Mouse (Mus musculus) kidney, postnatal 4 days (tissue): ENCODE results near the gene Perm1.
A peak's percentile ranks its signal among the peaks of the same experiment; 100 is the strongest.

Experiments used
- DNase-seq, 2 experiments: peaks; one replicate each; pipeline ENCODE4 v3.0.0; 2021; ENCODE audit warnings: mixed read lengths in 2 of 2

Gene Perm1

GRCm38 (mm10) chr4:156215649-156216048 is at the start of gene Perm1:
Gene Perm1 (plus strand): TSS chr4:156215868.
- DNase-seq, result no peak

- no peak for DNase-seq
Measured at GRCm38 (mm10) chr4:156166477-156166876, 49.2 kb upstream of the Perm1 start.

- no peak for DNase-seq
Measured at GRCm38 (mm10) chr4:156168611-156169010, 47.1 kb upstream of the Perm1 start.

GRCm38 (mm10) chr4:156169129-156169528 is 46.5 kb upstream of the Perm1 start:
- no peak for DNase-seq

GRCm38 (mm10) chr4:156171828-156172227 is 43.8 kb upstream of the Perm1 start:
- DNase-seq, result no peak

GRCm38 (mm10) chr4:156177630-156178029 is 38.0 kb upstream of the Perm1 start:
- no peak for DNase-seq

GRCm38 (mm10) chr4:156183747-156184146 is 31.9 kb upstream of the Perm1 start:
- DNase-seq, result no peak

- peak in 1 of 2 experiments; percentile 39 for DNase-seq
Measured at GRCm38 (mm10) chr4:156184291-156184954, 31.2 kb upstream of the Perm1 start.

- DNase-seq, result no peak
Measured at GRCm38 (mm10) chr4:156185456-156185949, 30.2 kb upstream of the Perm1 start.

- peak; percentile 34 to 60 for DNase-seq
Measured at GRCm38 (mm10) chr4:156185950-156186850, 29.5 kb upstream of the Perm1 start.

GRCm38 (mm10) chr4:156188162-156188810 is 27.4 kb upstream of the Perm1 start:
- no peak for DNase-seq

- peak; percentile 77 to 89 for DNase-seq
Measured at GRCm38 (mm10) chr4:156188811-156189323, 26.8 kb upstream of the Perm1 start.

GRCm38 (mm10) chr4:156192421-156193199 is 23.1 kb upstream of the Perm1 start:
- DNase-seq, result peak; percentile 71 to 84

- peak; percentile 52 to 75 for DNase-seq
Measured at GRCm38 (mm10) chr4:156193200-156193590, 22.5 kb upstream of the Perm1 start.

- no peak for DNase-seq
Measured at GRCm38 (mm10) chr4:156193906-156194305, 21.8 kb upstream of the Perm1 start.

GRCm38 (mm10) chr4:156194346-156194745 is 21.3 kb upstream of the Perm1 start:
- DNase-seq, result no peak

GRCm38 (mm10) chr4:156195927-156196870 is 19.5 kb upstream of the Perm1 start:
- DNase-seq, result peak; percentile 85 to 90

GRCm38 (mm10) chr4:156197131-156197828 is 18.4 kb upstream of the Perm1 start, which contains the start of gene Agrn:
Gene Agrn (minus strand): TSS chr4:156197488.
- DNase-seq, result peak; percentile 80 to 88

GRCm38 (mm10) chr4:156197829-156198205 is 17.9 kb upstream of the Perm1 start:
- DNase-seq, result peak; percentile 96 to 98
